Mouse (Mus musculus): ENCODE measurements around the gene Mms22l.
"Not testable (repeated sequence)": the region's sequence is repeated elsewhere in the genome, so short reads cannot be mapped to it uniquely, and the experiment has no call there.

The Mms22l gene

DNA sequence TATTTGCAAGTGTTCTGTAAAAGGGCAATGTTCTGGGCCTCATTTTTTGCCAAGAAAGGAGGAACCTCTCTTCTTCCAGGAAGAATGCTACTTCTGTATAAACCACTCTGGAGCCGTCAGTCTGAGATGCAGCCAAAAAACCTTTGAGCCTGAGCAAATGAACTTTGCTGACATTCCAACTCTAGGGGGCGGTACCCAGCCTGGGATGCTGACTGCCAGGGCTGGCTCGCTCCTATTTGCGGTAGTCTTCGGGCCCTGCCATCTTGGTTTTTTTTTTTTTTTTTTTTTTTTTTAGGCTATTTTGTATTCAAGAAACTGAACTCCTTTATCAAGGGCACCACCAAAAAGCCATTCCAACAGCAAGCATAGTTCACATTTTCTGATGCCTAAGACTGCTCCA is 124.2 kb downstream of the Mms22l start:
- DNase-seq (ENCODE audit: low spot score in 2 of 2) = peak; percentile 11 to 26

GRCm38 (mm10) chr4:24621422-24622187 is 125.4 kb downstream of the Mms22l start:
- peak; percentile 15 to 23 for DNase-seq (ENCODE audit: low spot score in 2 of 2)

- DNase-seq (ENCODE audit: low spot score in 2 of 2) = no peak
These were observed 129.8 kb downstream of the Mms22l start for GRCm38 (mm10) chr4:24625951-24626584.

GRCm38 (mm10) chr4:24626686-24627085 is 130.4 kb downstream of the Mms22l start:
- no peak for DNase-seq (ENCODE audit: low spot score in 2 of 2)

GRCm38 (mm10) chr4:24627871-24628270 is 131.6 kb downstream of the Mms22l start:
- DNase-seq (ENCODE audit: low spot score in 2 of 2) = no peak

GRCm38 (mm10) chr4:24630430-24630829 is 134.2 kb downstream of the Mms22l start:
- DNase-seq (ENCODE audit: low spot score in 2 of 2) = no peak

DNA sequence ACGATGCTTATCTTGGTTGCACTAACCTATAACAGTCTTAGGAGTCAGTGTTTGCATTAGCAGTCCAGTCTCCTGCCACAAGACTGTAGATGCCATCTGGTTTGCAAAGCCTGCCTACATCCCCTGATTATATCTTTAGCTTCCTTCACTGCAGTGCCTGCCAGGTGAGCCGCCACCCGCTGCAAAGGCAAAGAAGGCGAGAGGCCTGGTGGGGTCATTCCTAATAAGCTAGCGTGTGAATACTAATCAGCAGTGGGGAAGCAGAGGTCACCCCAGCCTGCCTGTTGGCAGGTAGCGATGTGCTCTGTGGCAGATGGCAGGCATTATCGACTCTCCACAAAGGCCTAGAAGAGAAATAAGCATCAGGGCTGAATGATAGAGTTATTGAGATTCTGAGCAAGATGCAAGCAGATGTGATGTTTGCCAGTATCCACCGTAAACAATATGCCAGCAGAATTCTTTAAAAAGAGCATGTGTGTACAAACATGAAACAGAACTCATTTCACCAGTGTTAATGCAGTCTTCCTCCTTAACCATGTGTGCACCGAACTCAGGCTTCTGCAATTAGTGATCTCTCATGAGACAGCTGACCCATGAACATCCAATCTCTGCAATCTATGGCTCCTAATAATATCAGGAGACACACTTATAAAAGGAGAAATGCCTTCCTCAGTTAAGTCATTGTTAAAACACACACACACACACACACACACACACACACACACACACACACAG is 135.1 kb downstream of the Mms22l start:
- DNase-seq (ENCODE audit: low spot score in 2 of 2) = no peak

DNA sequence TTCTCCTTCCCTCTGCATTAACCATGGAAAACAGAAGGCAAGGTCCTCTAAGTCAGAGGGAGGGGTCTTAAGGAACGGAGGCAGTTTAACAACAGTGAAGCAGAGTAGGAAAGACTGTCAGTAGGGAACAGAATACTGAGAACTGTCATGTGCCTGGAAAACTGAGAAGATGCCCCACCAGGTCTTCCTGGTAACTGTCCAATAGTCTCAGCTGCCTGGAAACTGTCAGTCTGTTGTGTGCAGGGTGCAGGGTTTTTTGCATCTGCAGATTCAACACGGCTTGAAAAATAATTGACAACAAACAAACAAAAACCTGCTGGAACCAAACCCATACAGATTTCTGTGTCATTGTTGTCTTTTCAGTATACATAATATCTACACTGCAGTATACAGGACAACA is 146.1 kb downstream of the Mms22l start:
- DNase-seq (ENCODE audit: low spot score in 2 of 2) = no peak

GRCm38 (mm10) chr4:24644735-24645134 is 148.5 kb downstream of the Mms22l start:
- not testable (repeated sequence) for DNase-seq (ENCODE audit: low spot score in 2 of 2)
